Mouse (Mus musculus) hematopoietic stem cell, adult 5-6 weeks (primary cell): ENCODE results near the gene Fcrl5. TPM values are rescaled to one million over a fixed set of nuclear protein-coding genes. Genes with fewer than 3 reads are reported as not detected.

Experiments used
- ATAC-seq, 2 experiments: fragments of 125-278 bp in 1 of 2; replicated peaks in 1 of 2; 2 replicates each; pipeline ENCODE4 v1.8.0; 2016 to 2017; ENCODE audit warnings: inconsistent platforms in 2 of 2, mild to moderate bottlenecking in 2 of 2, moderate number of reproducible peaks in 2 of 2, low read depth in 1 of 2, moderate TSS enrichment in 1 of 2; ENCODE audit not compliant: low FRiP score in 2 of 2, poor library complexity in 2 of 2, severe bottlenecking in 2 of 2, insufficient read depth in 1 of 2, low TSS enrichment in 1 of 2
- total RNA-seq: library from RNA; stranded (forward); fragments of 172-1452, 232-1000 nt; gene quantifications from 2 replicates; pipeline ENCODE4 v1.2.3, GENCODE M21; 2017

The Fcrl5 gene
- total RNA-seq, 1 experiment from 2014 or later: not detected

GRCm38 (mm10) chr3:87521126-87521525, 85.6 kb downstream of the Fcrl5 start:
- peak; percentile 33 to 60; a peak in 3 of 4 replicates for ATAC-seq

GRCm38 (mm10) chr3:87521833-87522232, 86.3 kb downstream of the Fcrl5 start:
- no peak for ATAC-seq

- no peak for ATAC-seq
Measured at GRCm38 (mm10) chr3:87523701-87524100, 88.1 kb downstream of the Fcrl5 start.

- peak; percentile 80 to 83 for ATAC-seq
Measured at GRCm38 (mm10) chr3:87525043-87525836, 89.7 kb downstream of the Fcrl5 start, which contains the start of gene Etv3. Gene Etv3, plus strand, starts transcription at chr3:87525407.

DNA sequence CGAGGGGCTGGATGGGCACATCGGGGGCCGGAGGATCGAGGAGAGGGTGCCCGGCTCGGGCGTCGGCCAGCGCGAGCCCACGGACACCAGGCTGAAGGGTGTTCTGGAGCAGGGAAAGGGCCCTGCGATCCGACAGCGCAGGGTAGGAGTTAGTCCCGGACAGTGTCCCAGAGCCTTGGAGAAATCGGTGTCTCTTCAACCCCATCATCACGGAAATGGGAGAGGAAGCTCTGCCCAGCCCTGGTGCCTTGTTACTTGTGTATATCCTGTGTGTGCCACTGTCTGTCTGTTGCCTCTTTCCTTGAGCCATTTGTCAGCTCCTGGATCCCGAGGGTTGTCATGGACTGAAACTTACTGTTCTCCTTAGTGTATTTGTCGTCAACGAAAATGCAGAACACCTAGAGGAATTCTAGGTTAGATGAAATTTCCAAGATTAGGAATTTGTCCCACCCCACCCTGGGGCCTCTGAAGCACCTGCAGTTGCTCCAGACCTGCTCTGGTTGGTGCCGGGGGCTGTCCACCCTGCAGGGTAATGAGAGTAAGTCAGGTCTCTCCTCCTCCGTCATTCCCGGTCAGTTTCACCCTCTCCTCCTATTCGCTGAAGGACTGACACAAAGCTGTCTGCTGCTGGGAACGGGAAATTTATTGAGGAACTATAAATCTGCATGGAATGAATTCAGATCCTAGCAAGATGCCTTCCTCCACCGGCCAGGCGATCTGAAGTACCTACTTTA, 90.4 kb downstream of the Fcrl5 start:
- no peak for ATAC-seq

GRCm38 (mm10) chr3:87527139-87527538, 91.6 kb downstream of the Fcrl5 start:
- no peak for ATAC-seq

DNA sequence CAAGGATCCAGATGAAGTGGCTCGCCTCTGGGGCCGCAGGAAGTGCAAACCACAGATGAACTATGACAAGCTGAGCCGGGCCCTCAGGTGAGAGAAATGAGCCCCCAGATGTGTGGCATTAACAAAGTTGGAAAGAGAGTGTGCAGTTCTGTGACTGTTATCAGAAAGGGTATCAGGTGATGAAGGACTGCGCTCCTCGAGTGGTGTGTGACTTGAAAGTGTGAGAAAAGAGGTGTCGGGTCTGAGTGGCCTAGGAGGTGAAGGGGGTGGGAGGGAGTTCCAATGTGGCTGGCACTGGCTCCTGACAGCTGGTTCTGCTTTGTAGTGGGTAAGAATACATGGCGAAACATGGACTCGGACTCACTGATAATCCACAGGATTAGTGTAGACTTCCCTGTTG, 92.4 kb downstream of the Fcrl5 start:
- ATAC-seq: no peak

- ATAC-seq: no peak
Measured at GRCm38 (mm10) chr3:87528841-87529240, 93.3 kb downstream of the Fcrl5 start.

DNA sequence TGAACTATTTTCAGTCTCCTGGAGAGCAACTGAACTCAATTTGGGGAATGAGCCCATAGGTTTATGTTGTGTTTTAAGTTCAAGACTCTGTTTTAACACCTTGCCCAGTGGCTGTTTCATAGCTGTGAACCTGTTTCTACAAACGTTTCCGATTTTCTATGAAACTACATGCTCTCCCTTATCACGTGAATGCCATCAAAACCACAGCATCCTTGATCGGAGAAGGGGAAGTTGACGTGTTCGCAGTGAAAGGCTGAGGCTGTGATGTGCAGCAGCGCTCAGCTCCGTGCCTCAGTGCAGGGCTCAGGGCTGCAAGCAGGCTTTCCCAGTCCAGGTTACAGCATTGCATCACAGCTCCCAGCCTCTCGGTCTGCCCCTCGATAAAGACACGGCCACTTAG, 94.0 kb downstream of the Fcrl5 start:
- peak; percentile 79 to 86 for ATAC-seq

GRCm38 (mm10) chr3:87530234-87530633, 94.7 kb downstream of the Fcrl5 start:
- no peak for ATAC-seq

DNA sequence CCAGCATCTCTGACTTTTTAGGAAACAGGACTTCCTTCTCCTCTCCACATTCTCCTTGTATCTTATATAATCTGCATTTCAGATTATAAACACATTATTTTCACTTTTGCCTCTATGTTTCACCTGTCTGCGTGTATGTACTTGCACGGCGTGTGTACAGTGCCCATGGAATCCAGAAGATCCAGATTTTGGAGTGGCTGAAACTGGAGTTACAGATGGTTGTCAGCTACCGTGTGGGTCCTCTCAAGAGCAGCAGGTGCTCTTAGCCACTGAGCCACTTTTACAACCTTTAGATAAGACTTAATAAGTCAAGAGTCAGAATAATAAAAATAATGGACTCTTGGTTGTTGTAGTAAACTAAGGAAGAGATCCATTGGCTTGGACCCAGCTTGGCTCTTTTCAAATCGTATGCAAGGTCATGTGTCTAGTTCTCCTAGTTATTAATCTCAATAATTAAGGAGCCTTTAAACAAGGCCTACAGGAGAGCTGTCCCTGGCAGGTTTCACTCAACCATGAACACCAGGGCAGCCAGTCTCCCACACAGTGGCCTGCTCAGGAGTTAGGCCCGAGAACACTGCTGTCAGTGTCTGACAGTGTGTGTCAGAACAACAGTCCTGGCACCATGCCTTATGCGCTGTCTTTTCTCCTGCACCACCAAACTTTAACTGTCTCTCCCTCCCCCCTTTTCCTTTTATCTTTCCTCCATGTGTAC, 98.2 kb downstream of the Fcrl5 start:
- ATAC-seq: no peak

DNA sequence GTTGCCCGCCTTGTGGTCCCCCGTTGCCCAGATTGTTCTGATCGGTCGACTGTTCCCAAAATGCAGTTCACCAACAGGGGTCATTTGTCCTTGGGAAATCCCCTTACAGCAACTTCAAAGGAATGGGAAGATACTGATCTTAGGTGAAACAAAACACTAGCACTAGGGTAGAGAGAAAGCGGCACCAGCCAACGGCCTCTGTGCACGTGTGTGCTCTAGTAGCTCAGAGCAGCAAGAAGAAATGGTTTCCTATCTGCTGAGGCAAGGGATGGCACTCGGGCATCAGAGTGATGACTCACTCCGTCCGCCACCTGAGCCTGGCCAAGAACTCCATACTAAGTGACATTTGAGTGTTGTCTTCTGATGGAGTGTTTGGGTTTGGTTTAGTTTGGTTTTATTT, 102.5 kb downstream of the Fcrl5 start:
- no peak for ATAC-seq

DNA sequence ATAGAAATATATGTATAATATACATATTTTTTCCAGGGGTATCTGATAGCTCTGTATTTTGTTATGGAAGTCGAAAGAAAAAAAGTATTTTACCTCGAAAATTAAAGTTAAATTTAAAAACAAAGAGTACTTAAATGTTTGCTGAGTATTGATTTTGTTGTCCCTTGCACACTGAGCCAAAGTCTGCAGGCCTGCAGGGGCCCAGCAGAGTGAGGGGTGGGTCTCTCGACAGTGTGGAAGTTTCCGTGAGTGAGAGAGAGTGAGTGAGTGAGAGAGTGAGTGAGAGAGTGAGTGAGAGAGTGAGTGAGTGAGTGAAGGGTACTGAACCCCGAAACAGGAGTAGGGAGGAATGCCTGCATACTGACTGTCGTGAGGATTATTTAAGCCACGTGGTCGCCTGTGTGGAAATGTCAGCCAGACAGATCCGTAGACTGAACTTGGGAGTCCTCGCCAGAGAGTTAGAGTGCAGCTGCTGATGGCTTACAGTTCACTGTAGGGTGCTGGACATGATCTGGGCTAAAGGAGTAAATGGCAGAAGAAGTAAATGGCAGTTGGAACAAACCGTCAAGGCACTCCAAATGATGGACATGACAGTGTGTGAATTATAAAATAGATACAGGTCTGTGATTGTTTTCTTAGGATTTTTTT, 104.6 kb downstream of the Fcrl5 start:
- ATAC-seq: no peak

DNA sequence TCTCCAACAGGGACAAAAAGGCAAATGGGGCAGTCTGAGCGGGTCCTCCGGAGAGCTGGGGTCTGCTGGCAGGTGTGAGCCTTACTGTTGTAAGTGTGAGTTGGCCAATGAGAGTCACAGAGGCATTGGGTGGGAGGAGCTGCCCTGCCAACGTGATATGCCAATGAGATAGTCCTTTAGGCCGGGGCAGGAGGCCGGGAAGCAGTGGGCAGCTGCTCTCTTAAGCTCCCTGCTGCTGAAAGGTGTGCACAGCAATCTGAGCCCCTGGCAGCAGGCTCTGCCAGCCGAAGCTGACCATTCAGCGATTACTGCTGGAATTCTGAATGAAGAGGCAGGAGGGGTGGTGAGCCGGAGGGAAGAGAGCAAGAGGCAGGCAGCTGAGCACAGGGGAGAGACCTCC, 105.1 kb downstream of the Fcrl5 start:
- no peak for ATAC-seq

GRCm38 (mm10) chr3:87542481-87543215, 107.1 kb downstream of the Fcrl5 start:
- ATAC-seq: no peak

GRCm38 (mm10) chr3:87545554-87545953, 110.0 kb downstream of the Fcrl5 start:
- ATAC-seq: no peak

DNA sequence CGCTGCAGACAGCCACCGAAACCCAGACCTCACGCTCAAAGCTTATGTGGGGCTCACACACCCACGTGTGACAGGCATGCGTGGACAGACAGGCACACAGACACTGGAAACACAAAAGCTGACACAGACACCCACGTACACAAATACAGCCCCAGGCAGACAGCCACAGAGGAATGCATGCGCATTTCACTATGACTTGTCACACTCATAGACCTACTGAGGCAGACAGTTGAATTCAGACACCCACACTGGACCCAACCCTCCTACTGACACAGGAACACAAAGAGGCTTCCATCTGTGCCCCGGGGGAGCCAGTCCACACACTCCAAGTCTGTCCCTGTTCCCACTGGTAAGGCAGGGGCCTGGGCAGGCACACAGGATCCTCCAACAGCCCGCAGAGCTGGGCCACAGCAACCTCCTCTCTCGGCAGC, 110.7 kb downstream of the Fcrl5 start:
- no peak for ATAC-seq
